Mouse (Mus musculus): Measurements from ENCODE around the gene Abcb8. TPM values are rescaled to one million over a fixed set of nuclear protein-coding genes. Genes with fewer than 3 reads are reported as not detected.

Gene Abcb8
- polyA plus RNA-seq, 1 experiment from 2014 or later, result 40.5 TPM

DNA sequence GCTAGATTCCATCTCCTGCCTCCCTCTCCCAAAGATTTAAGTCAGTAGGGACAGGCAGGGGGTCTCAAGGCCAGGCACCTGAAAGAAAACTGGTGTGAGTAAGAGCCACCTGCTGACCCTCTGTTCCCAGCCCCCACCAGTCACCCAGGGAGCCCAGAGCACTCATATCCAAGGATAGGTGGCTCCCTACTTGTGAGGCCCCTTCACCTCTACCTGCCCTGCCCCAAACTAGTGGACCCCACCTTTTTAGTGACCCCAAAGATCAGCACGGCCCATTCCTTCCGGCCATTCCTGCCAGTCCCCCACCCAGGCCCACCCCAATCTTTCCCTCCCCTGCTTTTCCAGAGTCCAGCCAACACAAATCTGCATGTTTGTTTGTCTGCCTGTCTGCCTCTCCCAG is 30.0 kb upstream of the Abcb8 start:
- Histone ChIP-seq H3K27me3 (ENCODE audit: control insufficient read depth, insufficient read depth, low read length) (no peaks in the 10 kb centered on the region), H3K4me3 (ENCODE audit: low read depth, low read length) (no peak overlapping the region), H3K9me3 (ENCODE audit: control insufficient read depth, low read length) (no peaks in the 10 kb centered on the region), H3K4me2 (ENCODE audit: low read depth, severe bottlenecking) (no peak overlapping the region), H3K27ac (replicated peaks; ENCODE audit: low read depth, low read length) (no peak overlapping the region), H3K36me3 (ENCODE audit: control insufficient read depth, insufficient read depth, low read length) (no peaks in the 10 kb centered on the region), H3K9ac (ENCODE audit: low read length) (no peak overlapping the region), H3K4me1 (ENCODE audit: control insufficient read depth, insufficient read depth, low read length) (no peaks in the 10 kb centered on the region)
- no peak for ATAC-seq (ENCODE audit: insufficient number of reproducible peaks, low FRiP score, low TSS enrichment, low read depth)
- WGBS, result 86% methylated on average over 2 of the region's 2 CpGs
- DNase-seq (ENCODE audit: low spot score), result no peak

DNA sequence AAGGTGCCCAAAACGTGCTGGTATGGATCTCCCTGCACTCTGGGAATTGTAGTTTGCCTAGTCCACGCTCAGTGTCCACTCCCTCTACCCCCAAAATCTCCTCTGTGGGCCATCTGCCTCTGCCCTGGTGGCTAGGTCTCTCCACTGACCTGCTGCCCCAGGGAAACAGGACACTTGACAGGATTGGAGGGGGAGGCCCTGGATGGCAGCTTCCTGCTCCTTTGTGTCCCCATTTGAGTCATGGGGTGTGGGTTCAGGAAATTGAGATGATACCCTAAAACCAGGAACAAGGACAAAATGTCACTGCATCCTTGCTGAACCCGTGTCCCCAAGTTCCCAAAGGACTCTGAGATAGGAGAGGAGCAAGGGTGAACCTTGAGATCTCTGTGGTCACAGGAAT is 29.4 kb upstream of the Abcb8 start:
- Histone ChIP-seq H3K36me3 (ENCODE audit: control insufficient read depth, insufficient read depth, low read length) (no peaks in the 10 kb centered on the region), H3K4me3 (ENCODE audit: low read depth, low read length) (no peak overlapping the region), H3K9me3 (ENCODE audit: control insufficient read depth, low read length) (no peaks in the 10 kb centered on the region), H3K4me1 (ENCODE audit: control insufficient read depth, insufficient read depth, low read length) (no peaks in the 10 kb centered on the region), H3K4me2 (ENCODE audit: low read depth, severe bottlenecking) (no peak overlapping the region), H3K27me3 (ENCODE audit: control insufficient read depth, insufficient read depth, low read length) (no peaks in the 10 kb centered on the region), H3K9ac (ENCODE audit: low read length) (no peak overlapping the region), H3K27ac (replicated peaks; ENCODE audit: low read depth, low read length) (no peak overlapping the region)
- WGBS, result 55% methylated on average over 3 of the region's 3 CpGs
- no peak for ATAC-seq (ENCODE audit: insufficient number of reproducible peaks, low FRiP score, low TSS enrichment, low read depth)
- no peak for DNase-seq (ENCODE audit: low spot score)

DNA sequence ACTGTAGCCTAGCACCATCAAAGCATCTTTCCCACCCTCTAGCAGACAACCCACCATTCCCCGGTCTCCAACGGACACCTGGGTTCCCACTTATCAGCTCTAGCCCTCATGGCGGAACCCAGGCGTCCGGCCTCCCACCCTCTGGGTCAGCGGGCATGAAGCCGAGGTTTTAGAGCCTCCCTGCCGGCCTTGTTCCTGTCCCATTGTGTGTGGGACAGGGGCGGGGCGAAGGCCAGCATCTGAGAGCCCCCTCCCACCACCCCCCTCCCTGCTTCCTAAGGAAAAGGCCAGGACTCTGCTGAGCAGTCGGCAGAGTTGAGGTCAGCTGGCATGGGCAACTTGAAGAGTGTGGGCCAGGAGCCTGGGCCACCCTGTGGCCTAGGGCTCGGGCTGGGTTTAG is 29.0 kb upstream of the Abcb8 start, which contains the start of gene Nos3:
Gene Nos3, plus strand, starts transcription at position 303 of the 400 bp plus-strand sequence.
- Histone ChIP-seq H3K27me3 (ENCODE audit: control insufficient read depth, insufficient read depth, low read length) (no peaks in the 10 kb centered on the region), H3K4me3 (ENCODE audit: low read depth, low read length) (no peak within 1 kb of the TSS), H3K36me3 (ENCODE audit: control insufficient read depth, insufficient read depth, low read length) (no peaks in the 10 kb centered on the region), H3K4me1 (ENCODE audit: control insufficient read depth, insufficient read depth, low read length) (no peaks in the 10 kb centered on the region), H3K4me2 (ENCODE audit: low read depth, severe bottlenecking) (no peak within 1 kb of the TSS), H3K9me3 (ENCODE audit: control insufficient read depth, low read length) (no peaks in the 10 kb centered on the region), H3K27ac (replicated peaks; ENCODE audit: low read depth, low read length) (no peak within 1 kb of the TSS), H3K9ac (ENCODE audit: low read length) (no peak within 1 kb of the TSS)
- ATAC-seq (ENCODE audit: insufficient number of reproducible peaks, low FRiP score, low TSS enrichment, low read depth) (no peak), DNase-seq (ENCODE audit: low spot score) (no peak)
- 65% methylated on average over 12 of the region's 12 CpGs for WGBS

DNA sequence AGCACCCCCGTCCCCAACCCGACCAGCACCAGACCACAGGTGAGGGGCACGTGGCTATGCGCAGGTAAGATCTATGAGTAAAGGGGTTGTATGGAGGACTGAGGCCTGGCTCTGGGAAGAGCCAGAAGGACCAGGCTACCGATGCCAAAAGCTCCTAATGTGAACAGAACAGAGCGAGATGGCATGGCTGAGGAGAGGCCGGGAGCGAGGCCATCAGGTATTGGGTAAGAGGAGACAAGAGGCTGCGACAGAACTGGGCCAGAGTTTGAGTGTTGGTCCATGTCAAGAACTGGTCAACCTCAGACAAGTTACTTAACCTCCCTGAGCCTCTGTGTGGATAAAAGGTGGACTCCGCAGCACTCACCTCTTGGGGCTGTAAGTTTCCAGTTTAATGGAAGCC is 28.5 kb upstream of the Abcb8 start:
- Histone ChIP-seq H3K9me3 (ENCODE audit: control insufficient read depth, low read length) (no peaks in the 10 kb centered on the region), H3K27ac (replicated peaks; ENCODE audit: low read depth, low read length) (no peak overlapping the region), H3K4me2 (ENCODE audit: low read depth, severe bottlenecking) (no peak overlapping the region), H3K27me3 (ENCODE audit: control insufficient read depth, insufficient read depth, low read length) (no peaks in the 10 kb centered on the region), H3K4me3 (ENCODE audit: low read depth, low read length) (no peak overlapping the region), H3K36me3 (ENCODE audit: control insufficient read depth, insufficient read depth, low read length) (no peaks in the 10 kb centered on the region), H3K9ac (ENCODE audit: low read length) (no peak overlapping the region), H3K4me1 (ENCODE audit: control insufficient read depth, insufficient read depth, low read length) (no peaks in the 10 kb centered on the region)
- DNase-seq (ENCODE audit: low spot score), result no peak
- ATAC-seq (ENCODE audit: insufficient number of reproducible peaks, low FRiP score, low TSS enrichment, low read depth), result no peak
- 81% methylated on average over 10 of the region's 10 CpGs for WGBS

DNA sequence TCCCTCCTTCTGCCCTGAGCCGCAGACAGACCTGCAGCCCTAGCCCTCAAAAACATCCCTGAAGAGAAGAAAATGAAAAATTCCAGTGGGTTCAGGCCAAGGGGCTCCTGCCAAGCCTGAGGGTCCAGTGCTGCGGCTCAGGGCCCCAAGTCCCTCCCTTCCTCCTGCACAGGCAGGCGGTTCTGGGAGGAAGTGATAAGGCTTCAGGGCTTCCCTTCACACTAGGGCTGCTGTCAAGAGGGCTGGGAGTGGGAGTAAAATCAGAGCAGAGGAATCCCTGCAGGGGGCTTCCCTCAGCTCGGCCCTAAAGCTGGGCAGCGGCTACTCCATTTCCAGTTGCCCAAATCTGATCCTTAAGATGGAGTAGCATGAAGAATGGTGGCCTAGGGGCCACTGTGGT is 27.9 kb upstream of the Abcb8 start:
- Histone ChIP-seq H3K27ac (replicated peaks; ENCODE audit: low read depth, low read length) (no peak overlapping the region), H3K4me3 (ENCODE audit: low read depth, low read length) (no peak overlapping the region)
- WGBS, result 35% methylated on average over 5 of the region's 5 CpGs

DNA sequence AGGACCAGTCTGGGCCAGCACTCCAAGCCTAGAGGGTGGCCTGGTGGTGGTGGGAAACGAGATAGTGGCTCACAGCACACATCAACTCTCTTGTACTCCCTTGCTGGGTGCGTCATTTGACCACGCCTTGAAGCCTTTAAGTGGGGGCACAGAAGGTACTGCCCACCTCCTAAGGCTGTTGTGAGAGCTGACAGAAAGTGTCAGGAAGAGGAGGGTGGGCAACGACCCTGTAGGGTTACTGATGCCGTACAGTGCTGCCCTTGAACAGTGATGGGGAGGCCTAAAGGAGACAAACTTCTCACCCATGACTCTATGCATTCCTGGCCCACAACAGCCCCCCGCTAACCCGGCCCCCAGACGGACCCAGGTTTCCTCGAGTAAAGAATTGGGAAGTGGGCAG is 27.0 kb upstream of the Abcb8 start:
- H3K9me3 ChIP-seq (ENCODE audit: control insufficient read depth, low read length), result no peaks in the 10 kb centered on the region
- H3K36me3 ChIP-seq (ENCODE audit: control insufficient read depth, insufficient read depth, low read length), result no peaks in the 10 kb centered on the region
- H3K9ac ChIP-seq (ENCODE audit: low read length), result no peak overlapping the region
- no peaks in the 10 kb centered on the region for H3K27me3 ChIP-seq (ENCODE audit: control insufficient read depth, insufficient read depth, low read length)
- ATAC-seq (ENCODE audit: insufficient number of reproducible peaks, low FRiP score, low TSS enrichment, low read depth) (no peak), DNase-seq (ENCODE audit: low spot score) (no peak)
- H3K4me1 ChIP-seq (ENCODE audit: control insufficient read depth, insufficient read depth, low read length), result no peaks in the 10 kb centered on the region
- H3K4me2 ChIP-seq (ENCODE audit: low read depth, severe bottlenecking), result no peak overlapping the region
- no peak overlapping the region for H3K4me3 ChIP-seq (ENCODE audit: low read depth, low read length)
- no peak overlapping the region for H3K27ac ChIP-seq (replicated peaks; ENCODE audit: low read depth, low read length)
- WGBS, result 81% methylated on average over 9 of the region's 9 CpGs

More for the DNA sequence above, 27.9 kb upstream of the Abcb8 start:
- Histone ChIP-seq H3K36me3 (ENCODE audit: control insufficient read depth, insufficient read depth, low read length) (no peaks in the 10 kb centered on the region), H3K4me2 (ENCODE audit: low read depth, severe bottlenecking) (no peak overlapping the region), H3K27me3 (ENCODE audit: control insufficient read depth, insufficient read depth, low read length) (no peaks in the 10 kb centered on the region), H3K4me1 (ENCODE audit: control insufficient read depth, insufficient read depth, low read length) (no peaks in the 10 kb centered on the region), H3K9me3 (ENCODE audit: control insufficient read depth, low read length) (no peaks in the 10 kb centered on the region), H3K9ac (ENCODE audit: low read length) (no peak overlapping the region)
- DNase-seq (ENCODE audit: low spot score), result no peak
- no peak for ATAC-seq (ENCODE audit: insufficient number of reproducible peaks, low FRiP score, low TSS enrichment, low read depth)

DNA sequence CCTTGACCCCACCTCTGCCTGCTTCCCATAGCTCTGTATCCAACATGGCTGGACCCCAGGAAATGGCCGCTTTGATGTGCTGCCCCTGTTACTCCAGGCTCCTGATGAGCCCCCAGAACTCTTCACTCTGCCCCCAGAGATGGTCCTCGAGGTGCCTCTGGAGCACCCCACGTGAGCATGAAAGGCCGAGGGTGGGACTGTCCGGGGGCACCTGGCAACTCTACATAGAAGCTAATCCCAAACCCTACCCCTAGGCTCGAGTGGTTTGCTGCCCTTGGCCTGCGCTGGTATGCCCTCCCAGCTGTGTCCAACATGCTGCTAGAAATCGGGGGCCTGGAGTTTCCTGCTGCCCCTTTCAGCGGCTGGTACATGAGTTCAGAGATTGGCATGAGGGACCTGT is 23.7 kb upstream of the Abcb8 start:
- Histone ChIP-seq H3K36me3 (ENCODE audit: control insufficient read depth, insufficient read depth, low read length) (no peaks in the 10 kb centered on the region), H3K4me1 (ENCODE audit: control insufficient read depth, insufficient read depth, low read length) (no peaks in the 10 kb centered on the region), H3K27me3 (ENCODE audit: control insufficient read depth, insufficient read depth, low read length) (no peaks in the 10 kb centered on the region), H3K27ac (replicated peaks; ENCODE audit: low read depth, low read length) (no peak overlapping the region), H3K4me3 (ENCODE audit: low read depth, low read length) (no peak overlapping the region), H3K9me3 (ENCODE audit: control insufficient read depth, low read length) (no peaks in the 10 kb centered on the region), H3K9ac (ENCODE audit: low read length) (no peak overlapping the region), H3K4me2 (ENCODE audit: low read depth, severe bottlenecking) (no peak overlapping the region)
- DNase-seq (ENCODE audit: low spot score), result no peak
- WGBS, result 87% methylated on average over 9 of the region's 9 CpGs
- no peak for ATAC-seq (ENCODE audit: insufficient number of reproducible peaks, low FRiP score, low TSS enrichment, low read depth)

DNA sequence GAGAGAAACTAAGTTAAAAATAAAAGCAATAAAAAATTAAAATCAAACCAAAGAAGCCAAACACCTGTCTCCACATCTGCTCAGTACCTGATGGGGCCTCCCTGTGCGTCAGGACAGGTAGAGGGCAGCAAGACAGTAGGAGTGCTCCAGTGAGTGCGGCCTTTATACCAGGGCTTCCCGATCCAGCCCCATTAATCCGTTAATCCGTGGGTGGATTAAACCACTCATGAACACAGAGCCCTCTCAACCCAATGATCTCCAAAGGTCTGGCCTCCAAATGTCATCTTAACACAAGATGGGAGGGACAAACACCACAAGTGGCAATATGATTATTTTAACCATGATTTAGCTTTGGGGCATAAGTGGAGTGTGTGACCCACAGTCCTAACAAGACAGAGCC is 19.7 kb upstream of the Abcb8 start:
- 77% methylated on average over 5 of the region's 5 CpGs for WGBS
- no peak overlapping the region for H3K9ac ChIP-seq (ENCODE audit: low read length)
- no peaks in the 10 kb centered on the region for H3K36me3 ChIP-seq (ENCODE audit: control insufficient read depth, insufficient read depth, low read length)
- H3K4me1 ChIP-seq (ENCODE audit: control insufficient read depth, insufficient read depth, low read length), result no peaks in the 10 kb centered on the region
- no peak for ATAC-seq (ENCODE audit: insufficient number of reproducible peaks, low FRiP score, low TSS enrichment, low read depth)
- no peaks in the 10 kb centered on the region for H3K27me3 ChIP-seq (ENCODE audit: control insufficient read depth, insufficient read depth, low read length)
- H3K9me3 ChIP-seq (ENCODE audit: control insufficient read depth, low read length), result no peaks in the 10 kb centered on the region
- no peak for DNase-seq (ENCODE audit: low spot score)
- no peak overlapping the region for H3K4me2 ChIP-seq (ENCODE audit: low read depth, severe bottlenecking)
- no peak overlapping the region for H3K4me3 ChIP-seq (ENCODE audit: low read depth, low read length)
- H3K27ac ChIP-seq (replicated peaks; ENCODE audit: low read depth, low read length), result no peak overlapping the region

DNA sequence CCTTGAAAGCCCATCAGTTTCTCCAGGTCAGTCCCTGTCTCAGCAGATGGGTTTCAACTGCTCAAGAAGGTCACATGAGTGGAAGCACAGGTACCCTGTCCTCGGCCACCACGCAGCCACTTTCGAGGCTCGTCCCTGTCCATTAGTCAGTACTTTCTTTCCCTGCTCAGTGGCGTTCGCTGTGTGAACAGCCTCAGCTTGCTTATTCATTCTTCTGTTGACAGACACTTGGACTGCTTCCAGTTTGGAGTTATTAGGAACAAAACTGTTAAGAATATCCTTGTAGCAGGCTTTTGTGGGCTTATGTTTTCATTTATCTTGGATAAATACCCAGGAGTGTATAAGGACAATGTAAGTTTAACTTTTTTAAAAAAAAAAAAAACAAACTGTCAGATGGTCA is 19.2 kb upstream of the Abcb8 start:
- H3K9ac ChIP-seq (ENCODE audit: low read length), result no peak overlapping the region
- 84% methylated on average over 6 of the region's 6 CpGs for WGBS
- ATAC-seq (ENCODE audit: insufficient number of reproducible peaks, low FRiP score, low TSS enrichment, low read depth) (no peak), DNase-seq (ENCODE audit: low spot score) (no peak)
- H3K4me3 ChIP-seq (ENCODE audit: low read depth, low read length), result no peak overlapping the region
- H3K9me3 ChIP-seq (ENCODE audit: control insufficient read depth, low read length), result no peaks in the 10 kb centered on the region
- no peaks in the 10 kb centered on the region for H3K36me3 ChIP-seq (ENCODE audit: control insufficient read depth, insufficient read depth, low read length)
- H3K27me3 ChIP-seq (ENCODE audit: control insufficient read depth, insufficient read depth, low read length), result no peaks in the 10 kb centered on the region
- H3K27ac ChIP-seq (replicated peaks; ENCODE audit: low read depth, low read length), result no peak overlapping the region
- H3K4me1 ChIP-seq (ENCODE audit: control insufficient read depth, insufficient read depth, low read length), result no peaks in the 10 kb centered on the region
- no peak overlapping the region for H3K4me2 ChIP-seq (ENCODE audit: low read depth, severe bottlenecking)
